Mouse (Mus musculus) MEL (cell line): ENCODE measurements around the gene Arhgap23. TPM values are rescaled to one million over a fixed set of nuclear protein-coding genes. Genes with fewer than 3 reads are reported as not detected.

ENCODE experiments used
- DNase-seq: peaks from one replicate; pipeline ENCODE4 v3.0.0; 2011; ENCODE audit warnings: low read depth, low spot score
- H3K27ac ChIP-seq: 2 replicates; pipeline ENCODE4 v1.5.1; 2012; ENCODE audit warnings: low read depth, mild to moderate bottlenecking, control low read depth, low read length, moderate library complexity; ENCODE audit not compliant: control insufficient read depth
- H3K27me3 ChIP-seq, 2 experiments: fragments of 150-350 bp in 1 of 2; sonication (generic) in 1 of 2; 2 replicates each; pipeline ENCODE4 v1.6.1; 2012; ENCODE audit warnings: low read length in 2 of 2, mild to moderate bottlenecking in 2 of 2, improper control_type of control experiment in 1 of 2, moderate library complexity in 1 of 2; ENCODE audit not compliant: insufficient read depth in 2 of 2, control insufficient read depth in 1 of 2
- H3K36me3 ChIP-seq, 2 experiments: 2 replicates each; pipeline ENCODE4 v1.6.1; 2012 to 2014; ENCODE audit warnings: low read length in 2 of 2, improper control_type of control experiment in 1 of 2, inconsistent platforms in 1 of 2, mild to moderate bottlenecking in 1 of 2; ENCODE audit not compliant: insufficient read depth in 2 of 2, control insufficient read depth in 1 of 2
- H3K4me1 ChIP-seq, 2 experiments: fragments of 150-350 bp in 1 of 2; sonication (generic) in 1 of 2; 2 replicates each; pipeline ENCODE4 v1.6.1; 2012; ENCODE audit warnings: low read length in 2 of 2, improper control_type of control experiment in 1 of 2, mild to moderate bottlenecking in 1 of 2; ENCODE audit not compliant: insufficient read depth in 2 of 2, control insufficient read depth in 1 of 2
- H3K4me3 ChIP-seq, 2 experiments: fragments of 150-350 bp in 1 of 2; sonication (generic) in 1 of 2; 2 replicates each; pipeline ENCODE4 v1.5.1; 2012; ENCODE audit warnings: low read depth in 2 of 2, low read length in 2 of 2, mild to moderate bottlenecking in 2 of 2, moderate library complexity in 2 of 2, control low read depth in 1 of 2, improper control_type of control experiment in 1 of 2; ENCODE audit not compliant: control insufficient read depth in 1 of 2, insufficient read depth in 1 of 2
- H3K79me2 ChIP-seq: 2 replicates; pipeline ENCODE4 v1.6.1; 2012; ENCODE audit warnings: mild to moderate bottlenecking, low read length, moderate library complexity; ENCODE audit not compliant: control insufficient read depth, poor library complexity, insufficient read depth
- H3K9ac ChIP-seq: 2 replicates; pipeline ENCODE4 v1.6.1; 2012; ENCODE audit warnings: low read depth, mild to moderate bottlenecking, control low read depth, low read length, moderate library complexity; ENCODE audit not compliant: control insufficient read depth, poor library complexity, severe bottlenecking
- H3K9me3 ChIP-seq: fragments of 150-350 bp; sonication (generic); replicated peaks from 2 replicates; pipeline ENCODE4 v1.6.1; 2012; ENCODE audit warnings: mild to moderate bottlenecking, low read length, improper control_type of control experiment, moderate library complexity; ENCODE audit not compliant: insufficient read depth
- BHLHE40 ChIP-seq: IDR thresholded peaks from 2 replicates; pipeline ENCODE4 v1.6.1; 2012; ENCODE audit warnings: low read depth, mild to moderate bottlenecking, inconsistent platforms, low read length, improper control_type of control experiment, borderline replicate concordance
- CHD1 ChIP-seq: IDR thresholded peaks from 2 replicates; pipeline ENCODE4 v1.6.1; 2012; ENCODE audit warnings: low read depth, mild to moderate bottlenecking, inconsistent platforms, low read length, improper control_type of control experiment
- CTCF ChIP-seq, 3 experiments: IDR thresholded peaks in 2 of 3; conservative IDR thresholded peaks in 1 of 3; 2 replicates each; pipeline ENCODE4 v1.5.1; 2011 to 2012; ENCODE audit warnings: low read length in 3 of 3, low read depth in 2 of 3, mild to moderate bottlenecking in 2 of 3, improper control_type of control experiment in 1 of 3, inconsistent platforms in 1 of 3, mixed read lengths in 1 of 3, moderate library complexity in 1 of 3; ENCODE audit not compliant: control insufficient read depth in 1 of 3, insufficient read depth in 1 of 3, poor library complexity in 1 of 3, severe bottlenecking in 1 of 3
- E2F4 ChIP-seq: IDR thresholded peaks from 2 replicates; pipeline ENCODE4 v1.6.1; 2011; ENCODE audit warnings: low read depth, low read length, improper control_type of control experiment, borderline replicate concordance
- ELF1 ChIP-seq: IDR thresholded peaks from 2 replicates; pipeline ENCODE4 v1.6.1; 2014; ENCODE audit warnings: low read depth, mild to moderate bottlenecking, inconsistent platforms, low read length, improper control_type of control experiment, moderate library complexity
- EP300 ChIP-seq, 2 experiments: IDR thresholded peaks; 2 replicates each; pipeline ENCODE4 v1.6.1; 2011; ENCODE audit warnings: improper control_type of control experiment in 2 of 2, low read length in 2 of 2, low read depth in 1 of 2, mild to moderate bottlenecking in 1 of 2
- ETS1 ChIP-seq: IDR thresholded peaks from 2 replicates; pipeline ENCODE4 v1.6.1; 2012; ENCODE audit warnings: low read depth, mild to moderate bottlenecking, inconsistent platforms, low read length, improper control_type of control experiment, moderate library complexity
- GATA1 ChIP-seq: IDR thresholded peaks from 2 replicates; pipeline ENCODE4 v1.6.1; 2011; ENCODE audit warnings: low read depth, low read length, improper control_type of control experiment
- JUND ChIP-seq: IDR thresholded peaks from 2 replicates; pipeline ENCODE4 v1.6.1; 2011; ENCODE audit warnings: low read depth, mild to moderate bottlenecking, improper control_type of control experiment, low read length
- MAFK ChIP-seq: IDR thresholded peaks from 2 replicates; pipeline ENCODE4 v1.6.1; 2011; ENCODE audit warnings: low read depth, mild to moderate bottlenecking, low read length, improper control_type of control experiment, borderline replicate concordance
- MAX ChIP-seq: IDR thresholded peaks from 2 replicates; pipeline ENCODE4 v1.6.1; 2011; ENCODE audit warnings: low read length, improper control_type of control experiment
- MEF2A ChIP-seq: IDR thresholded peaks from 2 replicates; pipeline ENCODE4 v1.6.1; 2014; ENCODE audit warnings: low read depth, mild to moderate bottlenecking, inconsistent platforms, low read length, improper control_type of control experiment; ENCODE audit not compliant: poor library complexity, insufficient replicate concordance, severe bottlenecking; ENCODE audit errors: extremely low read depth
- MXI1 ChIP-seq: IDR thresholded peaks from 2 replicates; pipeline ENCODE4 v1.6.1; 2011; ENCODE audit warnings: mild to moderate bottlenecking, low read depth, low read length, improper control_type of control experiment
- MYB ChIP-seq: IDR thresholded peaks from 2 replicates; pipeline ENCODE4 v1.6.1; 2011; ENCODE audit warnings: mild to moderate bottlenecking, low read depth, low read length, improper control_type of control experiment
- MYC ChIP-seq: IDR thresholded peaks from 2 replicates; pipeline ENCODE4 v1.6.1; 2011; ENCODE audit warnings: low read depth, mild to moderate bottlenecking, low read length, improper control_type of control experiment, moderate library complexity
- NELFE ChIP-seq: IDR thresholded peaks from 2 replicates; pipeline ENCODE4 v1.6.1; 2011; ENCODE audit warnings: low read depth, low read length, improper control_type of control experiment
- NRF1 ChIP-seq: IDR thresholded peaks from 2 replicates; pipeline ENCODE4 v1.6.1; 2014; ENCODE audit warnings: low read depth, mild to moderate bottlenecking, inconsistent platforms, low read length, improper control_type of control experiment, moderate library complexity; ENCODE audit not compliant: poor library complexity, insufficient read depth, severe bottlenecking
- POLR2A ChIP-seq, 2 experiments: IDR thresholded peaks; 2 replicates each; pipeline ENCODE4 v1.6.1; 2011 to 2012; ENCODE audit warnings: low read length in 2 of 2, mild to moderate bottlenecking in 2 of 2, control low read depth in 1 of 2, improper control_type of control experiment in 1 of 2, low read depth in 1 of 2, moderate library complexity in 1 of 2; ENCODE audit not compliant: control insufficient read depth in 1 of 2, insufficient read depth in 1 of 2, poor library complexity in 1 of 2
- POLR2AphosphoS2 ChIP-seq: IDR thresholded peaks from 2 replicates; pipeline ENCODE4 v1.6.1; 2011; ENCODE audit warnings: low read length, improper control_type of control experiment
- RAD21 ChIP-seq: IDR thresholded peaks from 2 replicates; pipeline ENCODE4 v1.6.1; 2011; ENCODE audit warnings: mild to moderate bottlenecking, low read depth, low read length, improper control_type of control experiment
- RCOR1 ChIP-seq: IDR thresholded peaks from 2 replicates; pipeline ENCODE4 v1.6.1; 2012; ENCODE audit warnings: low read depth, mild to moderate bottlenecking, inconsistent platforms, low read length, improper control_type of control experiment
- SIN3A ChIP-seq: IDR thresholded peaks from 2 replicates; pipeline ENCODE4 v1.6.1; 2012; ENCODE audit warnings: low read length, improper control_type of control experiment, inconsistent platforms
- SMC3 ChIP-seq: IDR thresholded peaks from 2 replicates; pipeline ENCODE4 v1.6.1; 2011; ENCODE audit warnings: low read depth, low read length, improper control_type of control experiment
- TAL1 ChIP-seq: IDR thresholded peaks from 2 replicates; pipeline ENCODE4 v1.6.1; 2012; ENCODE audit warnings: mild to moderate bottlenecking, inconsistent platforms, low read length, moderate library complexity, mixed read lengths
- TBP ChIP-seq: IDR thresholded peaks from 2 replicates; pipeline ENCODE4 v1.8.0; 2011; ENCODE audit warnings: low read depth, low read length, improper control_type of control experiment
- TCF12 ChIP-seq: IDR thresholded peaks from 2 replicates; pipeline ENCODE4 v1.6.1; 2014; ENCODE audit warnings: low read depth, mild to moderate bottlenecking, inconsistent platforms, low read length, improper control_type of control experiment, moderate library complexity
- UBTF ChIP-seq: IDR thresholded peaks from 2 replicates; pipeline ENCODE4 v1.6.1; 2012; ENCODE audit warnings: low read depth, mild to moderate bottlenecking, inconsistent platforms, low read length, improper control_type of control experiment, moderate library complexity, borderline replicate concordance; ENCODE audit not compliant: insufficient read depth
- USF1 ChIP-seq: IDR thresholded peaks from 2 replicates; pipeline ENCODE4 v1.6.1; 2014; ENCODE audit warnings: low read depth, mild to moderate bottlenecking, inconsistent platforms, low read length, improper control_type of control experiment, moderate library complexity
- USF2 ChIP-seq, 2 experiments: IDR thresholded peaks; 2 replicates each; pipeline ENCODE4 v1.6.1; 2011 to 2012; ENCODE audit warnings: improper control_type of control experiment in 2 of 2, low read length in 2 of 2, borderline replicate concordance in 1 of 2, inconsistent platforms in 1 of 2, low read depth in 1 of 2, mild to moderate bottlenecking in 1 of 2; ENCODE audit not compliant: insufficient read depth in 1 of 2
- ZC3H11A ChIP-seq: IDR thresholded peaks from 2 replicates; pipeline ENCODE4 v1.6.1; 2012; ENCODE audit warnings: low read depth, mild to moderate bottlenecking, inconsistent platforms, low read length, improper control_type of control experiment
- ZKSCAN1 ChIP-seq: IDR thresholded peaks from 2 replicates; pipeline ENCODE4 v1.6.1; 2012; ENCODE audit warnings: low read depth, mild to moderate bottlenecking, inconsistent platforms, low read length, improper control_type of control experiment, moderate library complexity
- ZMIZ1 ChIP-seq: IDR thresholded peaks from 2 replicates; pipeline ENCODE4 v1.6.1; 2012; ENCODE audit warnings: low read depth, mild to moderate bottlenecking, inconsistent platforms, low read length, improper control_type of control experiment, moderate library complexity
- ZNF384 ChIP-seq: IDR thresholded peaks from 2 replicates; pipeline ENCODE4 v1.6.1; 2012; ENCODE audit warnings: low read depth, mild to moderate bottlenecking, inconsistent platforms, low read length, improper control_type of control experiment
- polyA plus RNA-seq, 2 experiments: library from polyadenylated mRNA; stranded (reverse) in 1 of 2; unstranded in 1 of 2; fragments of >175 nt in 1 of 2; fragments of >200 nt in 1 of 2; gene quantifications; 2 replicates each; pipeline versions ENCODE4 v1.2.1 to v1.2.4; 2012; ENCODE audit warnings: low replicate concordance in 2 of 2, low read depth in 1 of 2; ENCODE audit not compliant: insufficient read length in 2 of 2, insufficient read depth in 1 of 2, missing spikeins in 1 of 2
- total RNA-seq: library from RNA; depleted of rRNA; stranded (reverse); fragments of 300-350 nt; gene quantifications from 2 replicates; pipeline ENCODE4 v1.2.3, GENCODE M21; 2012

Gene Arhgap23
- total and polyA plus RNA-seq, 3 experiments: 1.7 to 7.5 TPM; not detected in 1

GRCm38 (mm10) chr11:97442891-97443675 is 27.8 kb downstream of the Arhgap23 start:
- H3K4me1 ChIP-seq: peaks cover 36 to 56% of the 10 kb centered on the region in 2 experiments
- DNase-seq: peak; percentile 50
- H3K27ac ChIP-seq: peak overlapping the region; percentile 26
- 0 out of 2 replicates have a peak overlapping the region, but pooled peaks have one; percentile 6 for H3K9ac ChIP-seq
- no peak for TF ChIP-seq ZNF384
- TF ChIP-seq UBTF: no peak
- TF ChIP-seq ETS1: peak; percentile 54; the same call in 1 of the 2 replicates
- TF ChIP-seq ZC3H11A: no peak
- TF ChIP-seq MYC: 0 out of 2 replicates have a peak, but pooled peaks have one; percentile 19
- no peak for TF ChIP-seq ELF1
- no peak for TF ChIP-seq ZMIZ1
- no peak for TF ChIP-seq NELFE
- no peak for TF ChIP-seq POLR2AphosphoS2
- TF ChIP-seq TBP: peak; percentile 76
- TF ChIP-seq MYB: no peak
- no peak for TF ChIP-seq SMC3
- TF ChIP-seq TCF12: peak; percentile 73
- no peak for TF ChIP-seq SIN3A
- no peak for TF ChIP-seq CHD1
- peak; percentile 23; the same call in 1 of the 2 replicates for TF ChIP-seq TAL1
- no peak for TF ChIP-seq MEF2A
- TF ChIP-seq MAX: peak; percentile 24; the same call in 1 of the 2 replicates
- peak; percentile 82 for TF ChIP-seq GATA1
- no peak for TF ChIP-seq CTCF (IDR thresholded peaks at IDR 0.05 in 2 of 3, conservative IDR thresholded peaks at IDR 0.05 in 1 of 3; ENCODE audit: control insufficient read depth in 1 of 3, insufficient read depth in 1 of 3, low read depth in 2 of 3, low read length in 3 of 3, poor library complexity in 1 of 3, severe bottlenecking in 1 of 3)
- no peak for TF ChIP-seq NRF1
- no peak for TF ChIP-seq E2F4
- no peak for TF ChIP-seq USF1
- no peak for TF ChIP-seq JUND
- no peak for TF ChIP-seq ZKSCAN1
- no peak for TF ChIP-seq POLR2A (IDR thresholded peaks at IDR 0.05; ENCODE audit: control insufficient read depth in 1 of 2, insufficient read depth in 1 of 2, low read depth in 1 of 2, low read length in 2 of 2, poor library complexity in 1 of 2)
- TF ChIP-seq RAD21: no peak
- no peak for TF ChIP-seq USF2 (IDR thresholded peaks at IDR 0.05; ENCODE audit: borderline replicate concordance in 1 of 2, insufficient read depth in 1 of 2, low read depth in 1 of 2, low read length in 2 of 2)
- peak; percentile 19; the same call in 1 of the 2 replicates for TF ChIP-seq BHLHE40
- no peak for TF ChIP-seq MXI1
- TF ChIP-seq MAFK: no peak
- peak; percentile 40; the same call in 1 of the 2 replicates for TF ChIP-seq RCOR1
- peak; percentile 64 to 67 for TF ChIP-seq EP300 (IDR thresholded peaks at IDR 0.05; ENCODE audit: low read depth in 1 of 2, low read length in 2 of 2)
- H3K36me3 ChIP-seq: peaks cover 0 to 43% of the 10 kb centered on the region in 2 experiments; a peak in 2 of 4 replicates
- no peaks in the 10 kb centered on the region for H3K9me3 ChIP-seq
- H3K4me3 ChIP-seq: no peak overlapping the region
- H3K27me3 ChIP-seq: no peaks in the 10 kb centered on the region
- no peaks in the 10 kb centered on the region for H3K79me2 ChIP-seq
